Mouse (Mus musculus) embryonic facial prominence, embryonic 11.5 days (tissue): Measurements from ENCODE around the gene Cdk20. TPM values are rescaled to one million over a fixed set of nuclear protein-coding genes. Genes with fewer than 3 reads are reported as not detected.
A peak's percentile ranks its signal among the peaks of the same experiment; 100 is the strongest.
"Not testable (repeated sequence)": the region's sequence is repeated elsewhere in the genome, so short reads cannot be mapped to it uniquely, and the experiment has no call there.

Experiments
- ATAC-seq: fragments of 200-750 bp; cut with Nextera tagmentation; replicated peaks from 2 replicates; pipeline ENCODE4 v1.8.0; 2017; ENCODE audit warnings: low read depth; ENCODE audit not compliant: insufficient number of reproducible peaks, low FRiP score, low TSS enrichment
- DNase-seq: peaks from one replicate; pipeline ENCODE4 v3.0.0-alpha.2; 2015; ENCODE audit warnings: low spot score
- H3K27ac ChIP-seq: fragments of 300-500 bp; sonication (generic); replicated peaks from 2 replicates; pipeline ENCODE4 v1.5.1; 2014; ENCODE audit warnings: mild to moderate bottlenecking, low read depth, low read length, control low read depth
- H3K27me3 ChIP-seq: fragments of 300-500 bp; sonication (generic); 2 replicates; pipeline ENCODE4 v1.6.1; 2014; ENCODE audit warnings: mild to moderate bottlenecking, low read length, moderate library complexity, mixed read lengths; ENCODE audit not compliant: control insufficient read depth, insufficient read depth
- H3K36me3 ChIP-seq: fragments of 300-500 bp; sonication (generic); replicated peaks from 2 replicates; pipeline ENCODE4 v1.6.1; 2014; ENCODE audit warnings: low read depth, mild to moderate bottlenecking, low read length, moderate library complexity, mixed read lengths; ENCODE audit not compliant: control insufficient read depth, insufficient read depth
- H3K4me1 ChIP-seq: fragments of 300-500 bp; sonication (generic); 2 replicates; pipeline ENCODE4 v1.6.1; 2014; ENCODE audit warnings: low read length, mixed read lengths; ENCODE audit not compliant: control insufficient read depth, insufficient read depth
- H3K4me2 ChIP-seq: fragments of 300-500 bp; sonication (generic); 2 replicates; pipeline ENCODE4 v1.6.1; 2014; ENCODE audit warnings: low read depth, mild to moderate bottlenecking, control low read depth, low read length, moderate library complexity
- H3K4me3 ChIP-seq: fragments of 300-500 bp; sonication (generic); 2 replicates; pipeline ENCODE4 v1.5.1; 2014; ENCODE audit warnings: low read depth, low read length, control low read depth
- H3K9ac ChIP-seq: fragments of 300-500 bp; sonication (generic); replicated peaks from 2 replicates; pipeline ENCODE4 v1.6.1; 2014; ENCODE audit warnings: mild to moderate bottlenecking, control low read depth, low read length
- H3K9me3 ChIP-seq: fragments of 300-500 bp; sonication (generic); replicated peaks from 2 replicates; pipeline ENCODE4 v1.6.1; 2016; ENCODE audit warnings: mild to moderate bottlenecking, low read length, inconsistent platforms, mixed read lengths; ENCODE audit not compliant: control insufficient read depth
- WGBS: fragments of 180-500 bp; shearing (Covaris S2); extraction: QIAGEN DNeasy Blood & Tissue Kit; methylation state at CpG from one replicate; pipeline ENCODE4 v1.1.7; 2014; 5-methylcytosine and 5-hydroxymethylcytosine counted together
- polyA plus RNA-seq: library from polyadenylated mRNA; unstranded; fragments of >200 nt; fragmentation: Nextera tagmentation; extraction: Ambion mirVana; gene quantifications from 2 replicates; pipeline ENCODE4 v1.2.1, GENCODE M21; 2014

Gene Cdk20
- polyA plus RNA-seq, 1 experiment from 2014 or later, result 6.7 TPM

GRCm38 (mm10) chr13:64447947-64448346, 15.8 kb downstream of the Cdk20 start:
- DNase-seq, result peak; percentile 65
- Histone ChIP-seq H3K4me3 (no peak overlapping the region), H3K9me3 (no peaks in the 10 kb centered on the region), H3K4me2 (no peak overlapping the region), H3K27ac (no peak overlapping the region), H3K27me3 (no peaks in the 10 kb centered on the region), H3K36me3 (no peaks in the 10 kb centered on the region), H3K4me1 (no peaks in the 10 kb centered on the region), H3K9ac (no peak overlapping the region)
- ATAC-seq, result no peak
- 8% methylated on average over 1 of the region's 1 CpGs for WGBS

- no peak for ATAC-seq
- WGBS, result 86% methylated on average over 5 of the region's 5 CpGs
Measured at GRCm38 (mm10) chr13:64448729-64449128, 16.6 kb downstream of the Cdk20 start.

GRCm38 (mm10) chr13:64450001-64450794, 18.1 kb downstream of the Cdk20 start:
- H3K4me3 ChIP-seq, result no peak overlapping the region
- H3K9ac ChIP-seq, result no peak overlapping the region
- no peaks in the 10 kb centered on the region for H3K4me1 ChIP-seq
- ATAC-seq, result no peak
- H3K27me3 ChIP-seq, result no peaks in the 10 kb centered on the region
- no peak overlapping the region for H3K4me2 ChIP-seq
- H3K9me3 ChIP-seq, result no peaks in the 10 kb centered on the region
- H3K36me3 ChIP-seq, result no peaks in the 10 kb centered on the region
- no peak for DNase-seq
- H3K27ac ChIP-seq, result no peak overlapping the region
- WGBS, result 81% methylated on average over 7 of the region's 7 CpGs

More at GRCm38 (mm10) chr13:64448729-64449128, 16.6 kb downstream of the Cdk20 start:
- Histone ChIP-seq H3K4me2 (no peak overlapping the region), H3K9me3 (no peaks in the 10 kb centered on the region), H3K27me3 (no peaks in the 10 kb centered on the region), H3K36me3 (no peaks in the 10 kb centered on the region), H3K4me1 (no peaks in the 10 kb centered on the region), H3K27ac (no peak overlapping the region), H3K4me3 (no peak overlapping the region), H3K9ac (no peak overlapping the region)
- no peak for DNase-seq

GRCm38 (mm10) chr13:64457225-64457978, 25.3 kb downstream of the Cdk20 start:
- not testable (repeated sequence) for H3K36me3 ChIP-seq, H3K27ac ChIP-seq, DNase-seq, H3K4me2 ChIP-seq, H3K4me1 ChIP-seq, H3K27me3 ChIP-seq, ATAC-seq, H3K4me3 ChIP-seq, H3K9me3 ChIP-seq, H3K9ac ChIP-seq
- 91% methylated on average over 19 of the region's 19 CpGs for WGBS

- ATAC-seq (no peak), DNase-seq (no peak)
- Histone ChIP-seq H3K4me1 (no peaks in the 10 kb centered on the region), H3K9me3 (no peaks in the 10 kb centered on the region), H3K27me3 (no peaks in the 10 kb centered on the region), H3K4me2 (no peak overlapping the region), H3K27ac (no peak overlapping the region), H3K4me3 (no peak overlapping the region), H3K9ac (no peak overlapping the region), H3K36me3 (no peaks in the 10 kb centered on the region)
- 92% methylated on average over 14 of the region's 14 CpGs for WGBS
Measured at GRCm38 (mm10) chr13:64458181-64458580, 26.1 kb downstream of the Cdk20 start.

GRCm38 (mm10) chr13:64462581-64462980, 30.5 kb downstream of the Cdk20 start:
- WGBS, result 89% methylated on average over 2 of the region's 2 CpGs
- no peak overlapping the region for H3K9ac ChIP-seq
- no peak overlapping the region for H3K4me3 ChIP-seq
- no peaks in the 10 kb centered on the region for H3K27me3 ChIP-seq
- no peak overlapping the region for H3K27ac ChIP-seq
- H3K4me1 ChIP-seq, result no peaks in the 10 kb centered on the region
- no peak overlapping the region for H3K4me2 ChIP-seq
- H3K9me3 ChIP-seq, result no peaks in the 10 kb centered on the region
- ATAC-seq, result no peak
- DNase-seq, result no peak
- H3K36me3 ChIP-seq, result no peaks in the 10 kb centered on the region

GRCm38 (mm10) chr13:64465166-64465565, 33.1 kb downstream of the Cdk20 start:
- H3K4me3 ChIP-seq, result no peak overlapping the region
- H3K36me3 ChIP-seq, result no peaks in the 10 kb centered on the region
- H3K27me3 ChIP-seq, result no peaks in the 10 kb centered on the region
- H3K27ac ChIP-seq, result no peak overlapping the region
- 76% methylated on average over 9 of the region's 9 CpGs for WGBS
- ATAC-seq (no peak), DNase-seq (no peak)
- H3K9ac ChIP-seq, result no peak overlapping the region
- no peaks in the 10 kb centered on the region for H3K9me3 ChIP-seq
- H3K4me2 ChIP-seq, result no peak overlapping the region
- H3K4me1 ChIP-seq, result no peaks in the 10 kb centered on the region

- Histone ChIP-seq H3K4me2 (no peak overlapping the region), H3K4me1 (no peaks in the 10 kb centered on the region), H3K4me3 (no peak overlapping the region), H3K27me3 (no peaks in the 10 kb centered on the region), H3K27ac (no peak overlapping the region), H3K9me3 (no peaks in the 10 kb centered on the region), H3K36me3 (no peaks in the 10 kb centered on the region), H3K9ac (no peak overlapping the region)
- no peak for DNase-seq
- 89% methylated on average over 6 of the region's 6 CpGs for WGBS
- no peak for ATAC-seq
Measured at GRCm38 (mm10) chr13:64467886-64468285, 35.8 kb downstream of the Cdk20 start.
